Mouse (Mus musculus) natural killer cell, adult 2 months (primary cell): ENCODE data around the gene Lta.

ENCODE experiments used
- DNase-seq, 2 experiments: peaks; one replicate each; pipeline ENCODE4 v3.0.0; 2022; ENCODE audit warnings: low spot score in 2 of 2

Gene Lta

DNA sequence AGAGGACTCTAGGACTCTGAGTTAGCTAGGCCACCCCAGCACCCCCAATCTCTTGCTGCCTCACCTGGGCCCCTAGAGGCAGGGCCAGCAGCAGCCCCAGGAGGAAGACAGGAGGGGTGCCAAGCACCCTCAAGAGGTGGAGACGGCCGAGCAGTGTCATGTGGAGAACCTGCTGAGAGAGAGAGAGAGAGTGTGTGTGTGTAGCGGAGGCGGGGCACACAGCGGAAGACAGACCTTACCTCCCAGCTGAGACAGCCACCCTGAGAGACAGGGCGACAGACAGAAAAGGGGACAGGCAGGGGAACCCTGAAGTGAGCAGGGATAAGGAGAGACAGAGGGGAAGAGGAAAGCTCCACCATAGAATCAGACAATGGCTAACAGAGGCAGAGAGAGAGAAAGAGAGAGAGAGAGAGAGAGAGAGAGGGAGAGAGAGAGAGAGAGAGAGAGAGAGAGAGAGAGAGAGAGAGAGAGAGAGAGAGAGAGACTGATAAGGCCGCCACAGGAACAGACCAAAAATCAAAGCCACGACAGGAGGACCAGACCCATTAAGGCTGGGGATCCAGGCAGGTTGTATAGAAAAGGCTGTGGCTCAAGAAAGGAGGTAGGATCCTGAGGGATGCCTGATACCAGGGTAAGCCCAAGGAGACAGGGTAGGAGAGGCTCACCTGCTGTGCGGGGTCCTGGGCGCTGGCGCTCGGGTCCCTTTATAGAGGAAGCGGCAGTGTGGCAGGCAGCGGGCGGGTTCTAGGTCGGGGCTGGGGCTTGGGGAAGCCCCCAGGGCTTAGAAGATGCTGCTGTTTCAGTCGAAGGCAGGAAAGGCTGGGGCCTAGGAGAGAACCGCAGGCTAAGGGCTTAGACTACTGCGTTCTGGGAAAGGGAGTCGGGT, at the start of gene Lta:
Gene Lta, minus strand, starts transcription at position 858 of the 886 bp plus-strand sequence.
- DNase-seq, result peak; percentile 63 to 77

DNA sequence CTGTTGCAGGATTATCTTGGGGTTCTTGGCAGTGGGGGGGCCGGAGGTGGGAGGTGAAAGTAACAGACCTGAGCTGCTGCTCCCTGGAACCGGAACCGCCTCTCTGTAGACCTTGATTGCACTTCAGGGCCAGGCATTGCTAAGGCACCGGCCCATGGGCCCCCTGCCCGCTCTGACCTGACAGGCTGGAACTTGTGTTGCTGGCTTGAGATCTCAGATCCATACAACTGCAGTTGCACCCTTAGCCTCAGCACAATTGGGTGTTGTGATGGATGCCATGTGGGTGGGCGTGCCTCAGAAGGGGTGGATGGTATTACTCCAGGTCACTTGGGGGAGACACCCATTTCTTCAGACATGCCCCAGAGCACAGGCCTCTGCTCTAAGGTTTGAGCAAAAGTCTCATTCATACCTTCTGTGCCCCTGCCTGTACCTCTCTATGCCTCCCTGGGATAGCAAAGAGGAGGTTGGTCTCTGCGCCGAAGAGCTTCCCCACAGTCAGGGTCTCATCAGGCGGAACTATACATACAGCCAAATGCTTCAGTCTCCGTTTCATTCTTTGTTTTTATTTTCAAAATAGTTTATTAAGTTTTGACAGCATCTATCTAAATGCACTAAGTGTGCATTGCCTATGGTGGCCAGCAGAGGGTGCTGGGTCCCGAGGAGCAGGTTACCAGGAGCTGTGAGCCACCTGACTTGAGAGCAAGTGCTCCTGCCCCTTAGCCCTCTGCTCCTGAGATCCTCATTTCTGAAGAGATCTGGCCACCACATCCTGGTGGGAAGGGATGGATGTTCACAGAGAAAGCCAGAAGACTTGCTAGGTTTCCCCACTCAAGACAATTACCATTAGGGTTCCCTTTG, 49.3 kb upstream of the Lta start:
- DNase-seq, result peak; percentile 67 to 78

DNA sequence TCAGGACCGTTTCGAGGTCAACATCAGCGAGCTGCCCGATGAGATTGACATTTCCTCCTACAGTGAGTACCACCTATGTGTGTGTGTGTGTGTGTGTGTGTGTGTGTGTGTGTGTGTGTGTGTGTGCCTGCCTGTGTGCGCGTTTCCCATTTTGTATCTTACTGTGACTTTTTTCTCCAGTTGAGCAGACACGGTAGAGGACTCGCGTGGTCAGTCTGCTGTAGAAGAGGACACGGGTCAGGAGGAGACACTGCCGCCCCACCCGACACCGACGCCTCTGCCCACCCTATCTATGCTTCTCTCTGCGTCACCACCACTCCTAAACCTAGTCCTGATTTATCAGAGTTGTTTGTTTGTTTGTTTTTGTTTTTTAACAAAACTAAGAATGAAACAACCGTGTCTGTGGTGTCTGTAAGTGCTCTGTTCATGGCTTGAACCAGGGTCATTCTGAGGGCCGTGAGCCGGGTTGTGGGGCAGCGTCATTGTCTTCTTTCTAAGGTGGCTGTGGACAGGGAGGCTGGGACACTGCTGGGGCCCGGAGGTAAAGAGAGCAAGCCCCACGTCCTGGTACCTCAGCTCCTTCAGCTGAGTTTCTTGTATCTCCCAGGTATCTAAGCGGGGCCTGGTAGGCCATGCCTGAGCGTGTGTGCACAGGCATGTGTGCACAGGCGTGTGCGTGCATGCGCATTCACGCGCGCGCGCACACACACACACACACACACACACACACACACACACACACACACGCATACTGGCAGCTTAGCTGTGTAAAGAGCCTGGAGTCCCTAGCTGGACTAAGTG, 48.3 kb upstream of the Lta start:
- DNase-seq, result no peak

DNA sequence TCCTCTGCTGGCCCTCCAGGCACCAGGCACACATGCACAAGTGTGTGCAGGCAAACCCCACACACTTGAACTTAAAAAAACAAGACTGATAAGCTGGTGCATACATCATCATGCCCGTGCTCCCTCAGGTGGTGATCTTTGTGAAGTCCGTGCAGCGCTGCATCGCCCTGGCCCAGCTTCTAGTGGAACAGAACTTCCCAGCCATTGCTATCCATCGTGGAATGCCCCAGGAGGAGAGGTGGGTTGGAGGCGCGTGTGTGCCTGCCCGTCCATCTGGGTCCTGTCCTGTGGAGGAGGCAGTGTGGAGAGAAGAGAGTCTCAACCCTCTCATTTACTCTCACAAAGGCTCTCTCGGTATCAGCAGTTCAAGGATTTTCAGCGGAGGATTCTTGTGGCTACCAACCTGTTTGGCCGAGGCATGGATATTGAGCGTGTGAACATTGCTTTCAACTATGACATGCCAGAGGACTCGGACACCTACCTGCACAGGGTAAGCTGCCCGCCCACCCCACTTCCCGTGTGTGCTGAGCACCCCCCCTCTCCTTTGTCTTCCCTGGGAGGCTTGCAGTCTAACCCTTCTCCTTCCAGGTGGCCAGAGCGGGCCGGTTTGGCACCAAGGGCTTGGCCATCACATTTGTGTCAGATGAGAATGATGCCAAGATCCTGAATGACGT, 47.6 kb upstream of the Lta start:
- no peak for DNase-seq

DNA sequence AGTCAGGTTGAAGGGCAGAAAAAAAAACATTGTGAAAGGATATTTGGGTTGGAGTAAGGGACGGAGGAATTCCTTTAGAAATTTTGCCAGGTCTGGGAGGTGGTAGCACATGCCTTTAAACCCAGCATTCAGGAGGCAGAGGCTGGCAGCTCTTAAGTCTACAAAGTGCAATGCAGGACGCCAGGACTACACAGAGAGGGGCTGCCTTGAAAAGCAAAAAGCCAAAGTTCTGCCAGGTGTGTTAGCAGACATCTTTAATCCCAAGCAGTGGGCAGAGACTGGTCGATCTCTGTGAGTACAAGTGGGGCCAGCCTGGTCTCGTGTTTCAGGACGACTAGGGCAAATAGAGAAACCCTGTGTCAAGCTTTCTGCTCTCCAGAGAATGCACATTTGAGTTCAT, 46.8 kb upstream of the Lta start:
- DNase-seq, result no peak

DNA sequence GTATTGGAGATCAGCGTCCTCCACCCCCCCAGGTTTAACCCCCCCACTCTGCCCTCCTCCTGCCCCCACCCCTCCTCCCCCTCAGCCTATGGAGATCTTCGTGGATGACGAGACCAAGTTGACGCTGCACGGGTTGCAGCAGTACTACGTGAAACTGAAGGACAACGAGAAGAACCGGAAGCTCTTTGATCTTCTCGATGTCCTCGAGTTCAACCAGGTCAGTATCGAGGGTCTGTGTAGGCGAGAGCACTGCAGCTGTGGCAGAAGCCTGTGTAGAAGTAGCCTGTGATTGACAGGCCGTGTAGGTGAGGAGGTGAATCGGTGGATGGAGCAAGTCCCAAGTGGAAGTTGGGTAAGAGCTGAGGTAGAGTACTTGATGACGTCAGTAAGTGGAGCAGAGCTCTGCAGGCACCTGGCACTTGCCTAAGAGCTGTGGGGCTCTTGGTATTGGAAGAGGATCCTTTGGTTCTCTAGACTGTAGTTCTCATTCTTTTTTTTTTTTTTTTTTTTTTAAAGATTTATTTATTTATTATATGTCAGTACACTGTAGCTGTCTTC, 46.1 kb upstream of the Lta start:
- no peak for DNase-seq

DNA sequence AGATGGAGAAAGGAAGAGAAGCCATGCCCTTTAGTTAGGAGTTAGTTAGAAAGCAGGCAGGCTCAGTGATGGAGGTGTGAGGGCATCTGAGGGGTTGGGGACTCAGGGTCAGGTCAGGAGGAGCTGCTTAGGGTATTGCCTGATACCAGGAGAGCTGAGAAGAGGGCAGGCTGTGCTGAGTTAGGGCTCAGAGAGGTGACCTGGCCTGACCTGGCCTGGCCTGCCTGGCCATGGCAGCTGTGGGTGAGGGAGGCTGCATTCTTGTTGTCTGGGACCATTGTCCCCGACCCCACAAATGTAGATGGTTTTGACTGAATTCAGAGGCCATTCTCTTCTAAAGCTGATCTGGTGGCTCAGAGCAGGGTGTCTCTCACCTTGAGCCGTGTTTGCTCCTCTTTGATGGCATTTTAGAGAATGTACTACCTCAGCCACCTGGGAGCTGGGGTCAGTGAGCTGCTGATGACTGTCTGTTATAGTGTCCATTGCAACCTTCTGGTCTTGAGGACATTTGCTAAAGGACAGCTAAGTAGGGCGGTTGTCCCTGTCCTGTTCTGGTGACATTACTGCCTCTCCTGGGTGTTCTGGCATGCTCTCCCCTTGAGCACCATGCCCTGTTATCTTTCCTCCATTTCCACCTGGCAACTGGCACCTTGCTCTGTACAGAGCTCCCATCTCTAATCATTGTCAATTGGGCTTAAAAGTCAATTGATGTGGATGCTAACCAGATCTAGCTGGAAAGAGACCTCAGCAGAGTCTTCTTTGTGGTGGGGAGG, 45.4 kb upstream of the Lta start:
- no peak for DNase-seq

DNA sequence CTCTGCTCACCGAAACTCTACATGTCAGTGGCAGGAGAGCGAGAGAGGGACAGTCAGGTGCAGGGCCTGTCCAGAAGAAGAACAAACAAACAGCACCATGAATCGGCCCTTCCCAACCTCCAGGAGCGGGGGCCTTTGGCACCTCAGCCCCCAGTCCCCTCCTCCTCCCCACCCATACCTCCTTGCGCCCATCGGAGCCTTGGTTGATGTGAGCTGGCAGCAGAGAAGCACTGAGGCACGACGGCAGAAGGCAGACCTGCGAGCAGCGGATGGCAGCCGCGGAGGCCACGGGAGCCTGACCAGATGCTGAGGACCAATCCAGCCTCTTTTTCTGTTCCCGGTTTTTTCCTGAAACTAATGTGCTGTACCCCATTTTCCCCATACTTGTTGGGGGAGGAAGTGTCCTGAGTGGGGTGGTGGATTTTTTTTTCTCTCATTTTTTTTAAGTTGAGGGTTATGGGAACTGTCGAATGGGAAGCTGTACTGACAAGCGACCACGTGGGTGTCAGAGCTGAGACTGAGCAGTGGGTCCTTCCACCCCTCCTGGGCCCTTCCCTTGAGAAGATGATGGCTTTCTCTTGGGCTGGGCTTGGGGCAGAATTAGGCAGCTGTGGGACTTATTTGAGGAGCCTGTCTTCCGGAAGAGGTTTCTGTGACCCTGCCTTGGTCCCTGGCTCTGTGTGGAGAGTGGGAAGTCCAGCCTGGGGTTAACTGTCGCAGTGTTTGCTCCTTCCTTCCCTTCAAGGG, 44.5 kb upstream of the Lta start:
- DNase-seq, result no peak

DNA sequence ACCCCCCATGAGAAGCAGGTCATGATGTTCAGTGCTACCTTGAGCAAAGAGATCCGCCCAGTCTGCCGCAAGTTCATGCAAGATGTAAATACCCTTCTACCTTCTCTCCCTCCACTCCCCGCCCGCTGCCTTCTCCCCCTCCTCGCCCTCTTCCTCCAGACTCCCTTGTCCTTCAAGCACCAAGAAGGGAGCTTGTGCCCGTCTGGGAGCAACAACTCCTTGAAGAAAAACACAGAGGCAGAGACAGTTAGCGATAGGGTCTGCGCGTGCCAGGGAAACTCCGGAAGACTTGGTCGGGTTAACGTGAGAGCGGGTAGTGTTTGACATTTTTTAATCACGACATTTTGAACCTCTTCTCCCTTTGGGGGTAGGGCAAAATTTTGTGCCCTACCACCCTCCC, 43.8 kb upstream of the Lta start:
- DNase-seq, result no peak

DNA sequence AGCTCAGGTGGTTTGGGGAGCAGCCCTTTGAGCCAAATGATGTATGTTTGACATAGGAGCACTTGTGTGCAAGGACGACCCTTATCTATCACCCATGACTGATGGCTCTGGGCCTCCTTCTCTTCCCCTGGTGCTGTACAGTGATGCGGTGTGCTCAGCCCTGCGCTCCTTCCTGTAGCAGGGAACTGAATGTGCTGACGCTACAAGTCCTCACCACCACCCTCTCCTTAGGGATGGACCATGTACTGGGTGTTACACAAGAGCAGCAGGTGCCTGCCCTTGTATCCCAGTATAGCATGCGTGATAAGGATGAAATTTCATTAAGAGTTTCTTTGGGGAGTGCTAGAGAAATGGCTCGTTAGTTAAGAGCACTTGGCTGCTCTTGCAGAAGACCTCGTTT, 42.0 kb upstream of the Lta start:
- DNase-seq, result no peak

DNA sequence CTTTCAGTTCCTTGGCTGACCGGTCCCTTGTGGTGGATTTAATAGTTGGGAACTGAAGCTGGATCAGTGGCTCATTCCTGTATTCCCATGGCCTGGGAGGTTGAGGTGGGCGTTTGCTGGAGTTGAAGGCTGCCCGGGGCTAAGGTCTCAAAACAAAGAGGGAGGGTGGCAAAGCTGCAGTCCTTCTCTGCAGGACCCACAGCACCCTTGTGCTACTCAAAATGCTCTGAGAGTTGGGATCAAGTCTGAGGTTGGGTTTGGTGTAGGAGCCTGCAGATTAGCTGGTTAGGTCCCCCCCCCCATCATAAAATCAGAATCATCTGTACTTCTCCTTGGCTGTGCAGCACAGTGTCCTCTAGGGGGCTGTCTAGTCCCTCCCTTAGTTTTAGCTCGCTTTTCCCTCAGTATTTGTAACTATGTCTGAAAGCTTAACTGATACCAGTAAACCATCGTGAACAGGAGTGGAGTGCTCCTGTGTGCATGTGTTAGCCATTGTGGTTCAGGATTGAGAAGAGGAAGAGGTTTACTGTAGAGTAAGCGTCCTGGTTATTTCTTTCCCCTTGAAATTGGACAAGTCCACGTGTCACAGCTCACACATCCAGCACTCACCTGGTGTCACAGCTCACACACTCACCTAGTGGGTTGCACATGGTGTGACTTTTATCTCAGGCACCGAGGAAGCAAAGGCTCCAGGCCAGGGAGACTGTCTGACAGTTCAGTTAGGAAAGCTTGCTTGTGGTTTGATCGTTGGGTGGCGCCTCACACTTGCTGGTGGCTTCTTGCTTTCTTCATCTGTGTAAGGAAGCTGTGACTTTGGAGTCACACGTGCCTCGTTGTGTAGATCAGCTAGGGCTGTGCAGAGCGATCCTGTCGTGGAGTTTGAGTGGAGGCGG, 40.8 kb upstream of the Lta start:
- peak; percentile 70 to 78 for DNase-seq

DNA sequence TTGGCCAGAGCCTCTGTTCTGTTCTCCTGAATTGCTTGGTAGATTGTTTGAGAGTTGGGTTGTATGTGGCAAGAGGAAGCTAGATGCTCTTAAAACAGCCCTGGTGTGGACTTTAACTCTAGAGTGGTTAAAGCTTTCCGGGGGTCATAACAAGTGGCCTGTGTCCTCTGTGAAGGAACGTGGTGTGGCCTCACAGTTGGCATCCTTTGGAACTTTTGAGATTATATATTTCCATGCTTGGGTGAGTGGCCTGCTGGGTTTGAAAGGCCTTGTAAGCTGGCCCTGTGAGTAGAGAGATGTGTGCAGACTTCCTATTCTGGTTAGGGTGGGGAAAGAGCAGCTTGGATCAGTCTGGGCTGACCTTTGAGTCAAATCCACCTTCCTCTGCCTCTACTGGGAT, 39.8 kb upstream of the Lta start:
- DNase-seq, result no peak

DNA sequence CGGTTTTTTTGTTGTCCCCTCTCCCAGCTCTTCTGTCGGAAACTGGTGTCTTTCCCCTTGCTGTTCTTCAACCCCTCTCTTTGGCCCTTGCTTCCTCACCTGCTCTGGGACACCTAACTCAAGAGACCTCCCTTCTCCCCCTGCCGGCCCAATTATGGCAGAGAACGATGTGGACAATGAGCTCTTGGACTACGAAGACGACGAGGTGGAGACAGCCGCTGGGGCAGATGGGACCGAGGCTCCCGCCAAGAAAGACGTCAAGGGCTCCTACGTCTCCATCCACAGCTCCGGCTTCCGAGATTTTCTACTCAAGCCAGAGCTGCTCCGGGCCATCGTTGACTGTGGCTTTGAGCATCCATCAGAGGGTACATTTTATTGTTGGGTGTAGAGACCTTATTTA, 37.9 kb upstream of the Lta start:
- DNase-seq, result no peak

DNA sequence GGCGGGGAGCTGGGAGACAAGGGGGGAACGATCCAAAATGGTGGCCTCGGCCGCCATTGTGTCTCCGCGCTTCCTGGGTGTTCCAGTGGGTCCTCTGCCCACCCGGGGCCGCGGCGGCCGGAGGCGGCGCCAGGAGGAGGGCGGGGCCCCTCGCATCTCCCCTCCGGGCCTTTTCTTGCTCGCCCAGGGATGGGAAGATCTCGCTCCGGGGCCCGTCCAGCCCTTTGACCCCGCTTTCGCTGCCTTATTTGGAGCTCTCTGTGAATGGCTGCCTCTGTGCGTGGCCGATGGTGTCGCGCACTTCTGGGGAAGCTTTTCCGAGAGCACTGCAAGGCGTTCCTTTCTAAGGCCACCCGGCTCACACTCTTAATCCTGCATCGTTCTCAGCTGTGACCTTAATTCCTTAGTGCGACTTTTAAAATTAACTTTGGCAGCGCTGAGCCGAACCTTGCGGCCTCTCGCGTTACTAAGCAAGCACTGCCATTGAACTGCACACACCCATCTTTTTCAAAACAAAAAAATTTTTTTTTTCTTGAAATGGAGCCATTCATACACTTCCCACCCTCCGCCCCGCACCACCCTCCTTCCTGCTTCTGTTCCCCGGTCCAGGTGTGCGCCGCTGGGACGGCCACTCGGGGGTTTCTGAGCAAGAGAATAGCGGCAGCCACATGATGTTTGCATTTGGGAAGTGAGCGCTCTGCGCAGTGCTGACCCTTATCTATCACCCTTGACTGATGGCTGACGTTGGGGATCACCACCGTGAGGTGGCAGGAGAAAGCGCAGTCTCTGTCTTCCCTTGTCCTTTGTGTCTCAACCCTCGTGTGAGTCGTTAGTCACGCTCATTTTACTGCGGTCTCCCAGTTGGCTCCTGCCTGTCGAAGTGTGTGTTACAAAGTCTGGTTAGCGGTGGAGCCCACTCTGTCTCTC, 37.1 kb upstream of the Lta start:
- peak; percentile 78 to 81 for DNase-seq

DNA sequence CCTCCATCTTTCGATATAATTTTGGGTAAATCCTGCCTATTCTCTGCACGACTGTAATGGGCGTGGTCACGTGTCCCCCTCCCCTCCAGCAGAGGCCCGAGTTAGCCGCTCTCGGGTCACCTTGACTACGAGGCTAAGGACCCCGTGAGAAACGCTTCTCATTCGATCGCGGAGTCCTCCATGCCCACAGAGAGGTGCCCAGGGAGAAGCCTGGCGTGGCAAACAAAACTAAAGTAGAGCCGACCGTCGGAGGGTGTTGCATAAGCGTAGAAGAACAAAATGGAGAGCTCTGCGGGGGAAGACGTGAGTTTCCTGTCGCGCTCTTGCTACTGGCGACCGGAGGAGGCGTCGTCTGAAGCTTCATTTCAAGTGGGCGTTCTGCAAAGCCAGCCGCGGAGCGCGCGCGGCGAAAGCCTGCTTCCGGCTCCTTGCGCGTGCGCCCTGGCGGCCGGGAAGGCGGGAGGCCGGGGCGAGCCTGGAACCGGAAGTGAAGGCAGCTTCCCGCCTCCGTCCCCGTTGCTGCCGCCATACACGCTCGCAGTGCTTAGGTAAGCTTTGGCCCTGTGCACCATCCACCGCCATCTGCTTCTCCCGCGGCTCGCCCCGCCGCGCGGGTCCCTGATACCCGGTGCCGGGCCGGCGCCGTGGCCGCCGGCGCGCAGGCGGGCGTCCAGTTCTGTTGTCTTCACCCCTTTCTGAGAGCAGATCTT, 36.3 kb upstream of the Lta start, which contains the start of gene Ddx39b:
Gene Ddx39b, plus strand, starts transcription at position 442 of the 710 bp plus-strand sequence.
- DNase-seq, result peak; percentile 96 to 97

DNA sequence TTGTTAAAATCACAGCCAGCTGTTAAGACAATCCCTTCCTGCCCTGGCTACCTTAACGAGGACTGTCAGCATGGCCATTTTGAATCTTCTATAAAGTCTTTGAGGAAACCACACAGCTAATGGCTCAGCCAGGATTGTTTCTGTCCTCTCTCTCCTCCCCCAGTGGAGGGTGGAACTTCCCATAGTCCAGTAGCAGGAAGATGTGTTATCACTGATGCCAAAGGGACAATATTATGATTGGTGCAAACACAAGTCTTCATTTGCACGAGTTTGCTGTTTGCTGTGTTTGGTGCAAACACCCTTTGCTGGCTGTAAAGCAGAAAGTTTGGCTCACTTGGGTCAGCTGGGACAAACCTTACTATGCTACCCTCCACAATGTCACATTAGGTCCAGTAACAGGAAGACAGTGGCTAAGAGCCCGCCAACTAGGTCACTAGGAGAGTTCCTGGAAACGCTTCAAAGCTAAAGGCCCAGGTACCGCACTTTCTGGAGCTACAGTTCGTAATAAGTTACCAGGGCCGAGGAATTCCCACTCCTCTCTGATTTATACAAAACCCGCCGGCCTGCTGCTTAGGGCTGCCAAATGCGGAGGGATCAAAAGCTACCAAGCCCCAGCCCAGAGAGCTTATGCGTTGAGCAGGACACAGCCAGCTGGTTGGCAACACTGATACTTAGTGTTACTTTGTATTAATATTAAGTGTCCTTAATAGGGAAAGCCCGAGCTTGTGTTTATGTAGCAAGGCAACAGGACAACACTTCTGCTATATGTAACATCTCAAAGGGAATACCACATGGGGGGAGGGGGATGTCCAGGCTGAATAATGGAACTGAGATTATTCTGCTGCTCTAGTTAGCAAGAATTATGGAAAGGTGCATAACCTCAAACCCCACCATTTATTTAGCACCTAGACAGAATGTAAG, 35.5 kb upstream of the Lta start:
- DNase-seq, result no peak
